Mouse (Mus musculus) 3134 (cell line): ENCODE results near the gene Rimkla.
"Not testable (repeated sequence)": the region's sequence is repeated elsewhere in the genome, so short reads cannot be mapped to it uniquely, and the experiment has no call there.

Source experiments
- DNase-seq: peaks from one replicate; pipeline ENCODE4 v3.0.0-alpha.2; 2011; ENCODE audit warnings: low spot score; ENCODE audit not compliant: insufficient read length; ENCODE audit errors: extremely low read depth

Rimkla gene

DNA sequence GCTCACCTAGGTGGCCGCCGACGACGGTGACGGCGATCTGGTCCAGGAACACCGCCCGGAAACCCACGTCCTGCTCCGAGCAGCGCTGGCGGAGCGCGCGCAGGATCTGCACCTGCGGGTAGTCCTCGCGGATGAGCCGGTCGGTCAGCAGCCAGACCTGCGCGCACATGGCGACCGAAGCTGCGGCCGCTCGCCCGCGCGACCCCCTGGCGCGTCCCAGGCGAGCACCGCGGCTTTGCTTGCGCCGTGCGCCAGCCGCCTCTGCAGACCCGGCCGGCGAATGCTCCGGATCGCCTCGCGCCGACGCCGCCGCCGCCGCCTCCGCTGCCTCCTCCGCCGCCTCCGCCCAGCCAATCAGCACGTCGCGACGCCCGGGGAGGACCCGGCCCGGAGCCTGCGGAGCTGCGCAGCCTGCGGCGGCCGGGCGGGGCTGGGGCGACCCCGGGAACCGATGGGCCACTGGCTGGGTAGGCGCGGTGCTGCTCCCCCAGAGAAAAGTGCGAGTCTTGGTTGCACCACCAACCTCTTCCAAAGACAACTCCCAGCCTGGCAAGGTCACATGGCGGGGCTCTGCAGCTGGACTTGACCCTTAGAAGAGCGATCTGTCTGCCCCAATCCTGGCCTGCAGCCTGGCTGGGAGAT is at the start of gene Rimkla:
Rimkla (minus strand) TSS at position 338 of the 642 bp plus-strand sequence.
- DNase-seq, result no peak

DNA sequence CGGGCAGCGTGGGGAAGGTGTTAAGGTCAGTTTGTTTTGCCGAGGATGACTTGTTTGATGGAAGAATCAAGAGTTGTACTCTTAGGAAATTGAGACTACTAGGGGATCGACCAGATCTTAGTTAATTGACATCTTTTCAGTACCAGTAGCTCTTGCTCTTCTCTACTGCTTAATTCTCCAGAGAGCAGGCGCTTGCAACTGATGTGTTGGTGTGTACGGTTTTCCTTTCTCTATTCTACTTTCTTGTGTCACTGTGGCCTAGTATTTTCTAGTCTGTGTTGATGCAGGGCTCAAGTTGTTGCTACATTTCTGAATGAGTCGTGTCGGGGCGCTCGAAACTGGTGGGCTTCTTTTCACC is 48.1 kb upstream of the Rimkla start:
- DNase-seq, result no peak

DNA sequence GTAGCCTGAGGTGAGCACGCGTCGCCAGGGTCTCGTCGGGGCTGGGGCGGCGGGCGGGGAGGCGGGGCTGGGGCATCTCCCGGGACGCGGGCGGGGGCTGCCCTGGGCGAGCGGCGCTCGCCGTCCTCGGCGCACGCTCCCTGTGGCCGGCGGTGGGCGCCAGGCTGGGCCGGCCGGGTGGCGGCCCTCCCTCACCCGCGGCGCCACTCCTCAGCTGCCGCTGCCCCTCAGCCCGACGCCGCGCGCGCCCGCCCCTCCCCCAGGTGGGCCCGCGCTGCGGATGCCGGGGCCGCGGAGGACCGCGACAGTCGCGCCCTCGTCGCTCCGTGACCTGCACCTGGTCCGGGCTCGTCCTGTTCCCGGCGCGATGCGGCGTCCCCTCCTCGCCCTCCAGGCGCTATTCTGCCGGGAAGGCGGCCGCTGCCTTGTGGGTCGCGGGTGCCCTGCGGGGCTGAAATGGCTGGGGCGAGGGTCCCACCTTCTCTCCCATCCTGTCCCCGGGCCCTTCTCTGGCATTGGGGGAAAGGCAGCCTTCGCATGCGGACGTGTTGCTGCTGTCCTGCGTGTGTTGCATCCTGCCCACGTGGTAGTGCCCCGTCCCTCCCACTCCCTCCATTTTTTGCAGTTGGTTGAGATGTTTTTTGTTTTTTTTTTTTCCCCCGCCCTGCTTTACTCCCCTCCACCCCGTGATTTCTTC is 47.6 kb upstream of the Rimkla start:
- DNase-seq, result peak; percentile 74

DNA sequence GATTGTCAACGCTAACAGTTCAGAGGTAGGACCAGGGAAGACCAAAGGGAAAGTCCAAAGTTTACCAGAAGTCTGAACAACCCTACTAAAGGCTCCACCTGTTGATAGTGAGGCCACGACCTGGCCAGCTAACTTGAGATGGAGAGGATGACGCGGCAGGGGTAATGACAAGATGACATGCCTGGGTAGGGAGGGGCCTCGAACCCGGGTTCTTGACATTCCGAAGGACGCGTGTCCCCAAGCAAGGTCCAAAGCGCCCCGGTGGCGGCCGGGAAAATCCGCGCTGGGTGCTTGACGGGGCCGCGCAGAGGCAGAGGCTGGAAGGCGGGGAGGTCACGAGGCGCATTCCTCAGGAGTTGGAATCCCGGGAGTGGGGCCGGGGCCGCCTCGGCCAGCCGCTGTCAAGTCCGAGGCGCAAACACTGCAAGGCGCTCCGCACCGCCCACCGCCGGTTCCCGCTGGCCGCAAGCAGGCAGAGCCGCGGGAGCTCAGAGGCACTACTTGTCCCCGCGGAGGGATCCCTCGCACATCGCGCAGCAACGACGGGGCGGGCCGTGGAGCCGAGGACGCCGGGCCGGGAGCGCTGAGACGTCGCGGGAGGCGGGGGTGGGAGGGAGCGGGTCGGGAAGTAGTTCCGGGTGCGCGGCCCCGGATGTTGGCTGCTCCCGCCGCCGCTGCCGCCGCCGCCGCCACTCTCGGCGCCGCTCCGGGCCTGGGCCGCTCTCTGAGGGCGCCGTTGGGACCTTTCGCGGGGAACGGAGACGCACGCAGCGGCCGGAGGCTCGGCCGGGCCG is 46.8 kb upstream of the Rimkla start, which contains the start of gene Frg2f1:
Frg2f1 (minus strand) TSS at position 499 of the 794 bp plus-strand sequence.
- peak; percentile 93 for DNase-seq

DNA sequence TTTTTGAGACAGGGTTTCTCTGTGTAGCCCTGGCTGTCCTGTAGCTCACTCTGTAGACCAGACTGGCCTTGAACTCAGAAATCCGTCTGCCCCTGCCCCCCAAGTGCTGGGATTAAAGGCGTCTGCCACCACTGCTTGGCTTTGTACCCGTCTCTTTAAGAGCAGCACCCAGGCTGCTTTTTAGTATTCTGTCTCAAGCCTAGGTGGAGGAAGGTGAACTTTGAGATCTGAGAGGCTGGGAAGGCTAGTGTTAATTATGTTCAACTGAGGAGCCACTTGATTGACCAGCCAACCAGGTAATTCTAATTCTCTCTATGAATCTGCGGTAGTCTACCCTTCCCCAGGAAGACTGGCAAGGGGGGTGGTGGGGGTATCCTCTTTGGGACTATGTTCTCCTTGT is 45.0 kb upstream of the Rimkla start:
- no peak for DNase-seq

DNA sequence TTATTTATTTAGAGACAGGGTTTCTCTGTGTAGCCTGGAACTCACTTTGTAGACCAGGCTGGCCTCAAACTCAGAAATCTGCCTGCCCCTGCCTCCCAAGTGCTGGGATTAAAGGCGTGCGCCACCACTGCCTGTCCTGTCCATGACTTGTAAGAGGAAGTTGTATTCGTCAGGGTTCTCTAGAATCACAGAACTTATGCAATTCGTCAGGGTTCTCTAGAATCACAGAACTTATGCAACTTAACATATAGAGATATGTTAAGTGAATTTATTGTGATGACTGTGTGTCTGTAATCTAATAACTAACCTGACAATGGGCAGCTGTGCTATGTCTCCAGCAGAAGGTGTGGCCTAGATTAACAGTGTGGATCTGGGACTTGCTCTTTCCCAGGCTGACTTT is 44.2 kb upstream of the Rimkla start, which contains the start of gene Foxj3:
Foxj3 (plus strand) TSS at position 390 of the 400 bp plus-strand sequence.
- DNase-seq, result not testable (repeated sequence)

DNA sequence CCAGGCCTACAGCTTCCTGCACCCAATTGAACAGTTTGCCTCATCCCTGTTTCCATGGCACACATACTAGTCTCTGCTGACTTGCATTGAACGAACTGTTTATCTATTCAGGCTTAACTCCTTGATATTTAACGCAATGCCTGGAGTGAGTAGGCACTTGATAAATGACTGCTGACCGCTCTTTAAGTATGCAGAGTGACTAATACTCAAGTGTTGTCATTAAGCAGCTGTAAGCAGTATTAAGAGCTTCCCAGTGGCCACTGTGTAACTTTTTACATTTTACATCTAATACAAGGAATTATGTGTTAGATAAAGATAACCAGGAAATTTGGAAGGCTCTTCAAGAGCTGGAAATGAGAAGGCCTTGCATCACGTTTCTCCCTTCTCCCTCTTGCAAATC is 42.7 kb upstream of the Rimkla start:
- no peak for DNase-seq

DNA sequence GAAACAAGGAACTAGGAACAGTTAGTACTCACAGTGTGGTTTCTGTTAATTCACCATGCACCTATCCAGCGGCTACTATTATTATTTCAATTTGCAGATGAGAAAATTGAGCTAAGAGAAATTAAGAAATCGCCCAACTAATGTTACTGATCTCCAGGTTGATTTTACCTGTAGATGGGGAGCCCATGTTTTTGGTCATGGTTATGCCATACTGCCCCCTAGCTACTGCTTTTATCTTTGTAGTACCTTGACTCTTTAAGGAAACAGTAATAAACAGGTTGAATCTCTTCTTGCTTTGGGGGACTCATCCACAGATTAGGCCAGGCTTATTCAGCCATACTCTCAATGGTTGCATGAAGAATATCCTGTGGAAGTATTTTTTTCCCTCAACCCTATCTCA is 39.4 kb upstream of the Rimkla start:
- no peak for DNase-seq

DNA sequence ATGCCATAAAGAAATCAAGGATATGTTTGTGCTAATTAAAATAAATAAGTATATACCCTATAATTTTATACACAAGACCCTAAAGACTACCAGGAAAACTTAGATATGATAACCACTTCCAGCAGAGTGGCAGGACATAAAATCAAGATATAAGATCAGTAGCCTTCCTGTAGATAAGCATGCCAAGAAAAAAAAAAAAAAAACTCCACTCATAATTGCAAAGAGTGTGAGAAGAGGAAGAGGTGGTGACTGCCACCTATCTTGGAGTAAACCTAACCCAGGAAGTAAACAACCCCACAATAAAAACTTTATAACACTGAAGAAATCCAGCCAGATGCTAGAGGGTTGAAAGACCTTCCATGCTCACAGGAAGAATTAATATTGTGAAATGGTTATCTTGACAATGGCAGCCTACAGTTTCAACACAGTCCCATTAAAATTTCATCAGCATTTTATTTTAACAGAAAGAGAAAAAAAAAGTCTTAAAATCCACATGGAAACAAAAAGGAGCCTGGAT is 34.0 kb upstream of the Rimkla start:
- DNase-seq, result no peak

DNA sequence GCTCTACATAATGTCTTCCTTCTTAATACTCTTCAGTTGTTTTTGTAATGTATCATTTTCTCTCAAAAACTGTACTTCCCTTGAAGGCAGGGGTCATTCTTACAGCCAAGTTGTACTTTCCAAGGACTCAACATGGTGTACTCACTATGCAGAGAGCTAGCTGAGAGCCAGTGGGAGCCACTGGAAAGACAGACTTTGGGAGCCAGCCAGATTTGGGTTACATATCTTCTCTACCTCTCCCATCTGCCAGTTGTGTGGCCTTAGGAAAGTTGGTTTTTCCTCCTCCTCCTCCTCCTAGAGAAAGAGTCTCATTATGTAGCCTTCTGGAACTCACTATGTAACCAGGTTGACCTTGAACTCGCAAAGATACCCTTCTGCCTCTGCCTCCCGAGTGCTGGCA is 32.0 kb upstream of the Rimkla start:
- DNase-seq, result no peak

DNA sequence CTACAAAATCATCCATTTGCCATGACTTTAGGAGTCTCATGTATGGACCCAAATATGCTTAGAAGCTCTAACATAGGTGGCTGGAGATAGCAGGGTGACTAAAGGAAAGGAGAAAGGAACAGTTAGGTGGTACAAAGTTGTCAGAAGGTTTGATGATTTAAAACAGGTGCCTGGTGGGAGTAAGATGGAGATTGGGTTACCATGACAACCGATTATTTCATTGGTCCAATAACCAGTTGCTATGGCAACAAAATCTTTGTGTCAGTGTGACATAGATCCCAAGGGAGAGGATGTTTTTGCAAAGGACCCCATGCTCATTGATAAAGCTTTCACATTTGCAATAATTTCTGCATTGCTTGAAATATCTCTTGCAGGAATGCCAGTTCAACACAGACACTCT is 31.6 kb upstream of the Rimkla start:
- DNase-seq, result no peak

DNA sequence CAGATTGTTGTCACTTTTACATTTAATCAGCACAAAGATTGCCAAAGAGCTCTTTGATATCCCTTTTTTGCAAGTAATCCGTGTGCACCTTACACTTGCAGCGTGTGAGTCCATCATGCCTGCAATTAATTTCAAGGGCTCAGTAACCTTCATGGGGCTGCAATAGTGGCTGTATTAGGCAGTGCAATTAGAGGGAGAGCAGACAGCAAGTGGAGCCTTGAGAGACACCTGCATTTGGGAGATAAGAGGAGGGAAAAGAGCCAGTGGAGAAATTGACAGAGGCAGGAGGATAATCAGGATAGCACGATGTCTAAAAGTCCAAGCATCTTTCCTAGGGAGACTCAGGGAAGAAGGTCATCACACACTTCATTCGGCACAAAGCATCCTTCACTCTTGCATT is 31.1 kb upstream of the Rimkla start:
- DNase-seq, result no peak

DNA sequence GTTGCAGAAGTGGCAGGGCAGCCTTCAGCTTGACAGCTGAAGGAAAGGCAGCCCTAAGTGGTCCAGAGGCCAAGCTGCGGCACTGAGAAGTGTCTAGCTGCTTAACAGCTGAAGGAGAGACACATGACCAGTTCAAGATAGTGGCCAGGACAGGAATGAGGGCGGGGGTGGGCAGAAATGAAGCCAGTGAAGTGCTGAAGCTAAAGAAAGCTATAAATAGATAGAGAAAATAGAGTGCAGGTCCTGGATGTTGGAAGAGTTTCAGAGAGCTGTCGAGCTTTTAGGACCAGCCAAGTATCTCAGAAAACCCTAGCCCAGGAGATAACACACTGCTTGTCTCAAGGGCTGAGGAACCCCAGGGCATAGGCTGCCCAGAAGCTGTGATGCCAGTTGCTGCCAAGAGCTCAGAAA is 20.3 kb upstream of the Rimkla start:
- no peak for DNase-seq

DNA sequence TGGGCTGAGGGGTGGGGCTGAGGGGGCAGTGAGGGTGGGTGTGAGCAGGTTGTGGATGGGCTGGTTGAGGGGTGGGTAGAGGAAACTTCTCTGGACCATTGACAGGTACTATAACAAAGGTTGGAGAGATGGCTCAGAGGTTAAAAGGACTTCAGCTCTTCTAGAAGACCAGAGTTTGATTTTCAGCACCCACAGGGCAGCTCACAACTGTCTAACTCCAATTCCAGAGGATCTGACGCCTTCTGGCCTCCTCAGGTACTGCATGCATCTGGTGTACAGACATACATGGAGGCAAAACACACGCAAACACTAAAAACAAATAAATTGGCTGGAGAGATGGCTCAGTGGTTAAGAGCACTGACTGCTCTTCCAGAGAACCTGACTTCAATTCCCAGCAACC is 19.2 kb upstream of the Rimkla start:
- DNase-seq, result no peak

DNA sequence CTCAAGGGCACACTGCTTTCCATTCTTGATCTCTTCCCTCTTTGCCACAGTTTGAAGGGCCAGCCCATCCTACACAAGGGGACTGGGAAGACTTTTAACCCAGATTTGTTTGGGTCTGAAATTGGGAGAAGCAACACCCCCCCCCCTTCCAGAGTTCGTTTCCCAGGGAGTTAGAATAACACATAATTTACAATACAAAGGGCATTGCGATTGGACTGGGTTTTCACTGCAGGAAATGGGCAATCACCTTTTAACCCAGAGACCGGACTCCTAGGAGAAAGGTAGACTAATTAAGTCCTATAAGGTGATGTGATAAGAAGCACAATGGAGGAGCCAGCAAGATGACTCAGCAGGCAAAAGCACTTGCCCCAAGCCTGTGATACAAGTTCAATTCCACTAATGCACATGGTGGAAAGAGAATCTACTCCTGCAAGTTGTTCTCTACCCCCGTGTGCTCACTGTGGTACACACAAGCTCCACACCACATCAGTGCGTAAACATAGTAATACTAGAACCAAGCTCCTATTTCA is 6.0 kb upstream of the Rimkla start:
- DNase-seq, result no peak

DNA sequence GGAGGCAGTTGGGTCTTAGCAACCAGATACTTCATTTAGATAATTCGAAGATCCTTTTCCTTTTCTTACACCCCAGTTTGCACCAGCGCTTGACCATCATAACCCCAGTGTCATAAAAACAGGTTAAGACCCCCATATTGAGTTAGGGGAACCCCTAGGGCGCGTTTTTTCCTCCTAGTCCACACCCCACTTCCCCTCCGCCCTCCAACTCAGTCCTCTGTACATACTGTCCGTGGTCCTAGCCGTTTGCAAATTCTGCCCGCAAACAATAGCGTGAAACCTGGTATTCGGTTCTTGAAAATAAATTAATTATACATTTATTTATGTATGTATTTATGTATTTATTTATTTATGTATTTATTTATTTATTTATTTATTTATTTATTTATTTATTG is 502 bp upstream of the Rimkla start:
- DNase-seq, result no peak

DNA sequence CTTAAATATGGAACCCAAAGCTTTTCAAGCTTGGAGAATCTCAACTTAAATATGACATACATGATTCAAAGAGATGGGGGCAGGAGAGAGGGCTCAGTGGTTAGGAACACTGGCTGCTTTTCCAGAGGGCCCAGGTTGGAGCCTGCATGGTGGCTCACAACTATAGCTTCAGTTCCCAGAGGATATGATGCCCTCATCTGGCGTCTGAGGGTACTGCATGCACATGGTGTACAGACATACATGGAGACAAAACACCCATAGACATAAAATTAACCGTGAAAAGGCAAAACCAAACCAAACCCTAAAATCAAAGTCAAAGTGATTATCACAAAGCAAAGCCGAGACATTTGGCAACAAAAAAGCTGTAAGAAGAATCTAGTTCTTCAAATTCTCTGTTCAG is 1.6 kb downstream of the Rimkla start:
- no peak for DNase-seq

DNA sequence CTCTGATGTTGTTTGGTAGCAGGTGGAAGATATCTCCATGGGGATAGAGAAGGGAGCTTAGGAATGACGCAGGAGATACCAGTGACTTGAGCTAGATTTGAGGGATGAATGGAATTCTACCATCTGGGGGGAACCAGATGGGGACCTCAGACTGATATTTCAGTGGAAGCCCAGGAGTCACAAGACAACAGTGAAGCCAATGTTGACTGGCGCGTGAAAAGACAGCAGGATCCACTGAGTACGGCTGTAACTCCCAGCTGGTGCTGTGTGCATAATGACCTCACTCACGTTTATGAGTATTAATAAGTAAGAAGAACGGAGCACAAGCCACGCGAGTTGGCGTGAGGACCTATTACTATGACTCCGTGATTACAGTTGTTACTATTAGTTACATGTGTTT is 2.8 kb downstream of the Rimkla start:
- no peak for DNase-seq

DNA sequence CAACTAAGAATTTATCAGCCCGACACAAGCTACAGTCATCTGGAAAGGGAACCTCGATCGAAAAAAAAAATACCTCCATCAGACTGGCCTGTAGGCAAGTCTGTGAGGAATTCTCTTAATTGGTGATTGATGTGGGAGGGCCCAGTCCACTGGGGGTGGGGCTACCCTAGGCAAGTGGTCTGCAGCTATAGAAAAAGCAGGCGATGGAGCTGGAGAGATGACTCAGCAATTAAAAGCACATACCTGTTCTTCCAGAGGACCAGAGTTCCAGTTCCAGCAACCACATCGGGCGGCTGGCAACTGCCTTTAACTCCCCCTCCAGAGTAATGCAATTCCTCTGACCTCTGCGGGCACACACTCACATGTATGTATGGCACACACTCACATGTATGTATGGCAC is 7.5 kb downstream of the Rimkla start:
- no peak for DNase-seq

DNA sequence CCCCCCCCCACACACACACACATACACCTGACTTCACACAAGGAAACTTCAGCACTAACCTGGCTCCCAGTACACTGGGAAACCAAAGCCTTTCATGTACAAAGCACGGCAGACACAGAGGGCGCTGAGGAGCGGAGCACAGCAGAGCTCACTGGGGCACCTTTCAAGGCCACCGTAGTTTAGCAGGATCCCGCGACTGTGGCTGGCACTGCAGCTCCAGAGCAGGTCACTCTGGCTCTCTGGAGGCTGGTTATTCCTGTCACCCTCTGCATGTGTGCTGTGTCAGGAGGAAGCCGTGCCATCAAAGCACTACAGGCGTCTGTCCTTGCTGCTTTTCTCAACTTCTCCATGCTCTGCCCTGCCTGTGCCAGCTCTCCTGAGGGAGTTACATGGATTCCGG is 9.4 kb downstream of the Rimkla start:
- DNase-seq, result no peak

DNA sequence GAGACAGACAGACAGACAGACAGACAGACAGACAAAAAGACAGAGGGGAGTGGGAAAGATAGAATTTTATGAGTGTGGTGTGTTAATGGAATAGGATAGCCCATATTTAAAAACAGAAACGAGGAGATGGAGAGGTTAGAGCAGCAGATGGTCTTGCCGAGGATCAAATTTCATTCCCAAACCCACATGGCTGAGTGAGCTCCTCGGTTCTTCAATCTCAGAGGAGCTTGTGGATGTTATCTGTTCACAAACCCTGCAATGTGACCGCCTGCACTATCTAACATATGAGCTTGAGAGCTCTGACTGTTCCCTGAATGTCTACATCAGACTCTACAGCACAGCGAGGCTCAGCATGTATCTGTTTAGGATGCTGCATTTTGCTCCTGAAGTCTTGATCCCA is 19.3 kb downstream of the Rimkla start:
- DNase-seq, result no peak
